Mouse (Mus musculus): Measurements from ENCODE around the gene Glrx5. TPM values are rescaled to one million over a fixed set of nuclear protein-coding genes. Genes with fewer than 3 reads are reported as not detected.

Glrx5 gene
- polyA plus RNA-seq, 1 experiment from 2014 or later: 200 TPM

- Histone ChIP-seq H3K27me3 (ENCODE audit: control insufficient read depth, insufficient read depth, low read length) (no peaks in the 10 kb centered on the region; the same call in 1 of the 2 replicates), H3K9ac (ENCODE audit: low read length) (no peak overlapping the region), H3K9me3 (ENCODE audit: control insufficient read depth, low read length) (no peaks in the 10 kb centered on the region), H3K4me3 (ENCODE audit: control insufficient read depth in 1 of 2, insufficient read depth in 1 of 2, low read depth in 1 of 2, low read length in 2 of 2) (no peak overlapping the region), H3K4me1 (ENCODE audit: control insufficient read depth in 2 of 2, insufficient read depth in 2 of 2, low read length in 2 of 2) (no peaks in the 10 kb centered on the region), H3K4me2 (ENCODE audit: low read length) (no peak overlapping the region), H3K36me3 (ENCODE audit: control insufficient read depth, insufficient read depth, low read length) (no peaks in the 10 kb centered on the region), H3K27ac (replicated peaks in 1 of 2; ENCODE audit: control insufficient read depth in 1 of 2, insufficient read depth in 1 of 2, low read depth in 2 of 2, low read length in 2 of 2) (no peak overlapping the region)
- 74% methylated on average over 4 of the region's 4 CpGs for WGBS
- no peak for ATAC-seq (ENCODE audit: insufficient number of reproducible peaks, insufficient read depth, low FRiP score, low read depth)
These were observed 31.7 kb downstream of the Glrx5 start for GRCm38 (mm10) chr12:105064168-105064567.

- Histone ChIP-seq H3K4me2 (ENCODE audit: low read length) (no peak overlapping the region), H3K9me3 (ENCODE audit: control insufficient read depth, low read length) (no peaks in the 10 kb centered on the region), H3K4me3 (ENCODE audit: control insufficient read depth in 1 of 2, insufficient read depth in 1 of 2, low read depth in 1 of 2, low read length in 2 of 2) (no peak overlapping the region), H3K4me1 (ENCODE audit: control insufficient read depth in 2 of 2, insufficient read depth in 2 of 2, low read length in 2 of 2) (no peaks in the 10 kb centered on the region), H3K9ac (ENCODE audit: low read length) (no peak overlapping the region), H3K27me3 (ENCODE audit: control insufficient read depth, insufficient read depth, low read length) (no peaks in the 10 kb centered on the region; the same call in 1 of the 2 replicates), H3K36me3 (ENCODE audit: control insufficient read depth, insufficient read depth, low read length) (no peaks in the 10 kb centered on the region), H3K27ac (replicated peaks in 1 of 2; ENCODE audit: control insufficient read depth in 1 of 2, insufficient read depth in 1 of 2, low read depth in 2 of 2, low read length in 2 of 2) (no peak overlapping the region)
- WGBS: 74% methylated on average over 7 of the region's 7 CpGs
- ATAC-seq (ENCODE audit: insufficient number of reproducible peaks, insufficient read depth, low FRiP score, low read depth): no peak
These were observed 32.6 kb downstream of the Glrx5 start for GRCm38 (mm10) chr12:105065119-105065518.

GRCm38 (mm10) chr12:105066523-105066922 lies 34.0 kb downstream of the Glrx5 start:
- Histone ChIP-seq H3K4me2 (ENCODE audit: low read length) (no peak overlapping the region), H3K4me3 (ENCODE audit: control insufficient read depth in 1 of 2, insufficient read depth in 1 of 2, low read depth in 1 of 2, low read length in 2 of 2) (no peak overlapping the region), H3K36me3 (ENCODE audit: control insufficient read depth, insufficient read depth, low read length) (no peaks in the 10 kb centered on the region), H3K27me3 (ENCODE audit: control insufficient read depth, insufficient read depth, low read length) (no peaks in the 10 kb centered on the region; the same call in 1 of the 2 replicates), H3K9ac (ENCODE audit: low read length) (no peak overlapping the region), H3K4me1 (ENCODE audit: control insufficient read depth in 2 of 2, insufficient read depth in 2 of 2, low read length in 2 of 2) (no peaks in the 10 kb centered on the region), H3K27ac (replicated peaks in 1 of 2; ENCODE audit: control insufficient read depth in 1 of 2, insufficient read depth in 1 of 2, low read depth in 2 of 2, low read length in 2 of 2) (no peak overlapping the region), H3K9me3 (ENCODE audit: control insufficient read depth, low read length) (no peaks in the 10 kb centered on the region)
- no peak for ATAC-seq (ENCODE audit: insufficient number of reproducible peaks, insufficient read depth, low FRiP score, low read depth)
- WGBS: 78% methylated on average over 10 of the region's 10 CpGs

- no peak overlapping the region for H3K4me2 ChIP-seq (ENCODE audit: low read length)
- H3K27ac ChIP-seq (replicated peaks in 1 of 2; ENCODE audit: control insufficient read depth in 1 of 2, insufficient read depth in 1 of 2, low read depth in 2 of 2, low read length in 2 of 2): no peak overlapping the region
- no peak overlapping the region for H3K9ac ChIP-seq (ENCODE audit: low read length)
- ATAC-seq (ENCODE audit: insufficient number of reproducible peaks, insufficient read depth, low FRiP score, low read depth): no peak
- no peak overlapping the region for H3K4me3 ChIP-seq (ENCODE audit: control insufficient read depth in 1 of 2, insufficient read depth in 1 of 2, low read depth in 1 of 2, low read length in 2 of 2)
- H3K9me3 ChIP-seq (ENCODE audit: control insufficient read depth, low read length): no peaks in the 10 kb centered on the region
- H3K4me1 ChIP-seq (ENCODE audit: control insufficient read depth in 2 of 2, insufficient read depth in 2 of 2, low read length in 2 of 2): no peaks in the 10 kb centered on the region
- H3K36me3 ChIP-seq (ENCODE audit: control insufficient read depth, insufficient read depth, low read length): no peaks in the 10 kb centered on the region
- WGBS: 62% methylated on average over 5 of the region's 5 CpGs
- no peaks in the 10 kb centered on the region; the same call in 1 of the 2 replicates for H3K27me3 ChIP-seq (ENCODE audit: control insufficient read depth, insufficient read depth, low read length)
These were observed 36.4 kb downstream of the Glrx5 start for GRCm38 (mm10) chr12:105068911-105069310.

GRCm38 (mm10) chr12:105073708-105074107 lies 41.2 kb downstream of the Glrx5 start:
- H3K27ac ChIP-seq (replicated peaks in 1 of 2; ENCODE audit: control insufficient read depth in 1 of 2, insufficient read depth in 1 of 2, low read depth in 2 of 2, low read length in 2 of 2): no peak overlapping the region
- no peak for ATAC-seq (ENCODE audit: insufficient number of reproducible peaks, insufficient read depth, low FRiP score, low read depth)
- H3K27me3 ChIP-seq (ENCODE audit: control insufficient read depth, insufficient read depth, low read length): peaks cover 4% of the 10 kb centered on the region; the same call in 1 of the 2 replicates
- H3K4me2 ChIP-seq (ENCODE audit: low read length): no peak overlapping the region
- 35% methylated on average over 9 of the region's 9 CpGs for WGBS
- H3K4me1 ChIP-seq (ENCODE audit: control insufficient read depth in 2 of 2, insufficient read depth in 2 of 2, low read length in 2 of 2): no peaks in the 10 kb centered on the region
- H3K4me3 ChIP-seq (ENCODE audit: control insufficient read depth in 1 of 2, insufficient read depth in 1 of 2, low read depth in 1 of 2, low read length in 2 of 2): no peak overlapping the region
- no peak overlapping the region for H3K9ac ChIP-seq (ENCODE audit: low read length)
- no peaks in the 10 kb centered on the region for H3K36me3 ChIP-seq (ENCODE audit: control insufficient read depth, insufficient read depth, low read length)
- H3K9me3 ChIP-seq (ENCODE audit: control insufficient read depth, low read length): no peaks in the 10 kb centered on the region

- 70% methylated on average over 7 of the region's 7 CpGs for WGBS
- Histone ChIP-seq H3K36me3 (ENCODE audit: control insufficient read depth, insufficient read depth, low read length) (no peaks in the 10 kb centered on the region), H3K27me3 (ENCODE audit: control insufficient read depth, insufficient read depth, low read length) (peaks cover 4% of the 10 kb centered on the region; the same call in 1 of the 2 replicates), H3K4me3 (ENCODE audit: control insufficient read depth in 1 of 2, insufficient read depth in 1 of 2, low read depth in 1 of 2, low read length in 2 of 2) (no peak overlapping the region), H3K9ac (ENCODE audit: low read length) (no peak overlapping the region), H3K4me2 (ENCODE audit: low read length) (no peak overlapping the region), H3K9me3 (ENCODE audit: control insufficient read depth, low read length) (no peaks in the 10 kb centered on the region), H3K4me1 (ENCODE audit: control insufficient read depth in 2 of 2, insufficient read depth in 2 of 2, low read length in 2 of 2) (no peaks in the 10 kb centered on the region), H3K27ac (replicated peaks in 1 of 2; ENCODE audit: control insufficient read depth in 1 of 2, insufficient read depth in 1 of 2, low read depth in 2 of 2, low read length in 2 of 2) (no peak overlapping the region)
- ATAC-seq (ENCODE audit: insufficient number of reproducible peaks, insufficient read depth, low FRiP score, low read depth): no peak
These were observed 43.0 kb downstream of the Glrx5 start for GRCm38 (mm10) chr12:105075496-105075895.

GRCm38 (mm10) chr12:105076511-105076910 lies 44.0 kb downstream of the Glrx5 start:
- WGBS: 69% methylated on average over 3 of the region's 3 CpGs
- peaks cover 4% of the 10 kb centered on the region; the same call in 1 of the 2 replicates for H3K27me3 ChIP-seq (ENCODE audit: control insufficient read depth, insufficient read depth, low read length)

GRCm38 (mm10) chr12:105077232-105077631 lies 44.7 kb downstream of the Glrx5 start:
- WGBS: 80% methylated on average over 2 of the region's 2 CpGs

More at GRCm38 (mm10) chr12:105076511-105076910, 44.0 kb downstream of the Glrx5 start:
- H3K9me3 ChIP-seq (ENCODE audit: control insufficient read depth, low read length): no peaks in the 10 kb centered on the region
- no peak overlapping the region for H3K4me2 ChIP-seq (ENCODE audit: low read length)
- no peaks in the 10 kb centered on the region for H3K4me1 ChIP-seq (ENCODE audit: control insufficient read depth in 2 of 2, insufficient read depth in 2 of 2, low read length in 2 of 2)
- H3K4me3 ChIP-seq (ENCODE audit: control insufficient read depth in 1 of 2, insufficient read depth in 1 of 2, low read depth in 1 of 2, low read length in 2 of 2): no peak overlapping the region
- no peaks in the 10 kb centered on the region for H3K36me3 ChIP-seq (ENCODE audit: control insufficient read depth, insufficient read depth, low read length)
- ATAC-seq (ENCODE audit: insufficient number of reproducible peaks, insufficient read depth, low FRiP score, low read depth): no peak
- H3K9ac ChIP-seq (ENCODE audit: low read length): no peak overlapping the region
- no peak overlapping the region for H3K27ac ChIP-seq (replicated peaks in 1 of 2; ENCODE audit: control insufficient read depth in 1 of 2, insufficient read depth in 1 of 2, low read depth in 2 of 2, low read length in 2 of 2)

More at GRCm38 (mm10) chr12:105077232-105077631, 44.7 kb downstream of the Glrx5 start:
- no peak overlapping the region for H3K27ac ChIP-seq (replicated peaks in 1 of 2; ENCODE audit: control insufficient read depth in 1 of 2, insufficient read depth in 1 of 2, low read depth in 2 of 2, low read length in 2 of 2)
- no peak overlapping the region for H3K4me2 ChIP-seq (ENCODE audit: low read length)
- no peaks in the 10 kb centered on the region for H3K36me3 ChIP-seq (ENCODE audit: control insufficient read depth, insufficient read depth, low read length)
- no peak for ATAC-seq (ENCODE audit: insufficient number of reproducible peaks, insufficient read depth, low FRiP score, low read depth)
- no peak overlapping the region for H3K4me3 ChIP-seq (ENCODE audit: control insufficient read depth in 1 of 2, insufficient read depth in 1 of 2, low read depth in 1 of 2, low read length in 2 of 2)
- peaks cover 4% of the 10 kb centered on the region; the same call in 1 of the 2 replicates for H3K27me3 ChIP-seq (ENCODE audit: control insufficient read depth, insufficient read depth, low read length)
- H3K9ac ChIP-seq (ENCODE audit: low read length): no peak overlapping the region
- H3K4me1 ChIP-seq (ENCODE audit: control insufficient read depth in 2 of 2, insufficient read depth in 2 of 2, low read length in 2 of 2): no peaks in the 10 kb centered on the region
- H3K9me3 ChIP-seq (ENCODE audit: control insufficient read depth, low read length): 0 out of 2 replicates have a peak, but pooled peaks cover 4% of the 10 kb centered on the region
